Mouse (Mus musculus): ENCODE data around the gene Evi5l.
"Not testable (repeated sequence)": the region's sequence is repeated elsewhere in the genome, so short reads cannot be mapped to it uniquely, and the experiment has no call there.

Gene Evi5l

GRCm38 (mm10) chr8:4239193-4239890 lies 73.0 kb downstream of the Evi5l start:
- no peak for DNase-seq (ENCODE audit: low spot score)

DNA sequence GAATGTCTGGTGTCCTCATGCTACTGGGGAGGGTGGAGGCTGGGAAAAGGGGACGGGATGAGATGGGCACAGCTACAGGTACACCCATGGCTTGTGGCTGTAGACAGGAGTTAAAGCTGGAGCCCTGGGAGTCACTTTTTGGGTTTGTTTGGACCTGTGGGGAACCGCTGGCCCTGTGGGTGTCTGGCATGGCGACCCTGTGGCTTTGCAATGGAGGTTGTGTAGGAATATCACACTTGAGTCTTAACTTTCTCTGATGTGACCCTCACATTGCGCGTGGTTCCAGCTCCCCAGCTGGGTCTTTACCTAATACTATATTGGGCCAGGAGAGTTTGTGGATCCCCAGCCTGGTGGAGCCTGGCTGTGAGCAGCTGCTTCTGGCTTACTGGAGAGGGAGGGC lies 78.7 kb downstream of the Evi5l start:
- DNase-seq (ENCODE audit: low spot score): no peak

- DNase-seq (ENCODE audit: low spot score): no peak
Measured at GRCm38 (mm10) chr8:4245737-4246136, 79.4 kb downstream of the Evi5l start.

DNA sequence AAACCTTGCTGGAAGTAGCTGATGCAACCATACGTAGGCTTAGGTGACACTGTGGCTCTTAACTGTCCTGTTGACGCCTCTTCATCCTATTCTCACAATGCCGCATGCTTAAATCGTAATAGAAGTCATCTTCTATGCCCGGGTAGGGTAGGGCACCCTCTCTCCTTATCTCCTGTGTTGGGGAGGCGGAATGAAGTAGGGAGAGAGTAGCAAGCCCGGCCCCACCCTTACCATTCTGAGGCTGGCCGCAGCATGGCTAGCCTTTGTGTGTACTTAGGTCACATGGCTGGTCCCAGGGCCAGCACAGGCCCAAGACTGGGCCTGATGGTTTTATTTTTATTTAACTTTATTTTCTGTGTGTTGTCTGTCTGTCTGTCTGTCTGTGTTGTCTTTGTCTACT lies 80.9 kb downstream of the Evi5l start:
- DNase-seq (ENCODE audit: low spot score): no peak

DNA sequence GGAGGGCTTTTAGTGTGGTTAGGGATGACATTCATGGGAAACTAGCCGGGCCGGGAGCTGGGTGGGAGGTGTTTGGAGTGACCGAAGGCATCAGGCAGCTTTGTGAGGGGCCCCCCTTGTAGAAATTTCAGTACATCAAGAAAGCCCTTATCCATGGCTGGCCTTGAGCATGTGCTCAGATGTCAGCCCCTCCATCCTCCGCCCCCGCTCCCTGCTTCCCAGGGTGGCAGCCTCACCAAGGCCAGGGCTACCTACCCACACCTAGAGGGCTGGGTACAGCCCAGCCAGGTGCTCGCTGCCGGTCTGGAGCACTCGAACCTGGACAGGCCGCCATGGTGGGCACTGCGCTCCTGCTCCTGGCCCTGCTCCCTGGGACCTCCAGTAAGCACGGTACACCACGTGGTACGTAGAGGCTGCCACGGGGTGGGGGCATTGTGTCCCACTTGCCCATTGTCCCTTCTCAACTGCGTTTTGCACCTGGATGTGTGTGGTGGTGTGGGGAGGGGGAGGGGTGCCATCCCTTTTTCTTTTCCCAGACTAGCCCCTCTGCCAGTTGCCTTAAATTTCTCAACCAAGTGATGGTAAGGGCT lies 81.7 kb downstream of the Evi5l start, which contains the start of gene Tgfbr3l:
TSS of gene Tgfbr3l (plus strand) at position 264 of the 590 bp plus-strand sequence.
- no peak for DNase-seq (ENCODE audit: low spot score)

- no peak for DNase-seq (ENCODE audit: low spot score)
Measured at GRCm38 (mm10) chr8:4249213-4249612, 82.8 kb downstream of the Evi5l start.

- peak; percentile 89 for DNase-seq (ENCODE audit: low spot score)
Measured at GRCm38 (mm10) chr8:4250306-4250970, 84.1 kb downstream of the Evi5l start.

DNA sequence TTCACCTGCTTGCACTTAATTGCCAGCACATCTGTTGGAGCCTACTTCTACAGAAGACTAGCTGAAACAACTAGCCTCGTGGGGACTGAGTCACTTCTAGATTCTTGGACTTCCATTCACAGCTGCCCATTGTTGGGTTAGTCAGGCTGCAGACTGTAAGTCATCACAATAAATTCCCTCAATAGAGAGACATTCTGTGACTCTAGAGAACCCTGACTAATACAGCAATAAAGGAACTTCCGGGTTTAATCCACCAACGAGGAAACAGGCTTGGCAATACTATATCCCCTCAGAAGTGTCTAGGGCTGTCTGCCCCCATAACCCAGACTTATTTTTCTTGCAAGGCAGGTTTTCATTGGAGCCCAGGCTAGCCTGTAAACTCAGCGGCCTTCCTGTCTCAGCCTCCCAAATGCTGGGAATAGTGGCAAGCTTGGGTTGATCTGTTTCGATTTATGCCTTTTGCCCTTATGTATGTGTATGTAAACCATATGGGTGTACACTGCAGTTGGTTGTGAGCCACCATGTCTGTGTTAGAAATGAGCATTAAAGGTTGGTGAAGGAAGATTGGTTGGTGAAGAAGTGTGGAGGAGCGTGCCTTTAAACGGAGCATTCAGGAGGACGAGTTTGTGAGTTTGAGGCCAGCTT lies 85.9 kb downstream of the Evi5l start:
- no peak for DNase-seq (ENCODE audit: low spot score)

GRCm38 (mm10) chr8:4252934-4253841 lies 86.8 kb downstream of the Evi5l start, which contains the start of gene Snapc2:
TSS of gene Snapc2 (plus strand) at chr8:4253080.
- DNase-seq (ENCODE audit: low spot score): peak; percentile 95

DNA sequence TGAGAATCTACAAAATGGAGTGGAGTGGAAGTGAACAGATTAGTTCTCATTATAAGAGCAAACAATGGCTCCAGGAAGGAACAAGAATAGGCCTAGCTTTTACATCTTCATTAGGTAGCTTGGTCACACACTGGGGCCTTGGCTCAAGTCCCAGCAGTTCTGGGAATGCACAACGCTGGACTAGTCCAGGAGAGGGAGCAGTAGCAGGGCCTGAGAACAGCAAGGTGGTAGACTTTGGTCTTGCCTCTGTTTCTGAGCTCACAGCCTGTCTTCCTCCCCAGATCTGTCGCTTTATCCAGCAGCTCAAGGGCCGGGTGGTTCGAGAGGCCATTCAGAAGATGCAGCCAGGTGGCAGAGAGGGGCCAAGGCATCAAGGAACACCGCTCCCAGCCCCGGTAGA lies 87.6 kb downstream of the Evi5l start:
- no peak for DNase-seq (ENCODE audit: low spot score)

- not testable (repeated sequence) for DNase-seq (ENCODE audit: low spot score)
Measured at GRCm38 (mm10) chr8:4255471-4255870, 89.1 kb downstream of the Evi5l start.

GRCm38 (mm10) chr8:4256911-4257310 lies 90.5 kb downstream of the Evi5l start:
- DNase-seq (ENCODE audit: low spot score): peak; percentile 89

GRCm38 (mm10) chr8:4257350-4257749 lies 91.0 kb downstream of the Evi5l start:
- no peak for DNase-seq (ENCODE audit: low spot score)

- DNase-seq (ENCODE audit: low spot score): peak; percentile 86
Measured at GRCm38 (mm10) chr8:4258233-4258632, 91.9 kb downstream of the Evi5l start.

GRCm38 (mm10) chr8:4258678-4259077 lies 92.3 kb downstream of the Evi5l start:
- peak; percentile 62 for DNase-seq (ENCODE audit: low spot score)

DNA sequence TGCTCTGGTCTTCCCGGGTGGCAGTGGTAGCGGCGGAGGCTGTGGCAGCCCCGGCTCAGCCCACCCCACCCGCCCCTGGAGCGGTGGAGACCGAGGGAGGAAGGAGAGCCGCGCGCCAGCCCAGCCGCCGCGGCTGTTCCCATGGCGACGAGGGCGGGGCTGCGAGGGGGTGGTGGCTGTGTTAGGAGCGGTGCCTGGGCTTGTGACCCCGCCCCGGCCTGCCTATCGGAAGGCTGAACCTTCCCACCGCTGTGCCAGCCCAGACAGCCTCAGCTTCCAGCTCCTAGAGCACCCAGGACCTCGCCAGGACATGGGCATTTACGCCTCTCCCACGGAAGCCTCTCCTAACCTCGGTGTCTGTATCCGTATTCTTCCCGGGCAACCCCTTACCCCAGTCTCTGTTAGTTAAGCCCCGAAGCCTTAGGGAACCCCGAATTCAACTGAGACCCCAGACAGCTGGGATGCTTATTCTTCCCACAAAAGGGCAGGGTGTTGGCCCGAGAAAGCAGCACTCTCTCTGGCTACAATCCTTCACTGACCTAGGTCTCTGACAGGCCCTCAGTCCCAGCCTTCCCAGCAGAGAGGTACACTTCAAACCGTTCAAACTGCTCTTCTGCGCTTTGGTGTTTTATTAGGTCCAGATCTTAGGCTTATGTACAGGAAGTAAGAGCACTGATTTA lies 92.9 kb downstream of the Evi5l start, which contains the start of gene Ctxn1:
TSS of gene Ctxn1 (minus strand) at position 150 of the 680 bp plus-strand sequence.
- peak; percentile 93 for DNase-seq (ENCODE audit: low spot score)

- no peak for DNase-seq (ENCODE audit: low spot score)
Measured at GRCm38 (mm10) chr8:4259805-4260170, 93.4 kb downstream of the Evi5l start.
